Mouse (Mus musculus): ENCODE data around the gene Spag4. TPM values are rescaled to one million over a fixed set of nuclear protein-coding genes. Genes with fewer than 3 reads are reported as not detected.
"Not testable (repeated sequence)": the region's sequence is repeated elsewhere in the genome, so short reads cannot be mapped to it uniquely, and the experiment has no call there.

The Spag4 gene
- polyA plus RNA-seq, 1 experiment = 1.8 TPM

DNA sequence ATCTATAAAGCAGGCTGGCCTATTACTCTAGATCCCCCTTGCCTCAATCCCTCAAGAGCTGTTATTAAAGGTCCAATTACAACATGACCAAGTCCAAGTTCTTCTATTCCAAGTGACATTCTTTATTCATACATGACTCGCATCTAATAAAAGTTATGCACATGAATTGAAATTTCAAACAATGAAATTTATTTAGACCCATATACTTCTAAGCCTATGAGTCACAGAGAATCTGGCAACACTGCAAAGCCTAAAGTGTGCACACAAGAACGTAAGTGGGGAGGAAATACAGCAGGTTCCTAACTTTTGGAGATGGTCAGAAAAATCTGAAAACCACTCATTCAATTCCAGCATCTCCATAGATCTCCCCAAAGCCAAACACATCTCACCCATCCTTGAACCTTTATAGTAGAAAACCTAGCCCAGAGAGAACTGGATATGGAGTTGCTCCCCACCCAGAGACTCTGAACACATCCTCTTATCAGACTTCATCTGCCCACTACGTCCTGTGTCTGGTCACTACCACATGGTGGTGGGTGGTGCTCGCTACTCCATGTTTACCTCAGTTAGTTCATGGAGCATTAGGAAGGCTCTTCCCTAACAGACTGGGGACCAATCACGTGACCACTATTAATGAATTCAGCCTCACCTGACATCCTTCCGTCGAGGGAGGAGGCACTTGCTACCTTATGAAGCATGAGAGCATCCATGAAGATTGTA, 22.6 kb downstream of the Spag4 start:
- peaks cover 4% of the 10 kb centered on the region; the same call in 1 of the 2 replicates for H3K4me1 ChIP-seq (ENCODE audit: control insufficient read depth, insufficient read depth, low read length)
- H3K4me3 ChIP-seq (replicated peaks; ENCODE audit: extremely low read depth, low read depth, low read length) = no peak overlapping the region
- TF ChIP-seq CTCF (IDR thresholded peaks at IDR 0.05; ENCODE audit: insufficient read depth, low read length) (no peak), POLR2A (IDR thresholded peaks at IDR 0.05; ENCODE audit: borderline replicate concordance, extremely low read depth, low read depth, low read length) (no peak)
- 77% methylated on average over 7 of the region's 7 CpGs for WGBS
- no peak for DNase-seq

DNA sequence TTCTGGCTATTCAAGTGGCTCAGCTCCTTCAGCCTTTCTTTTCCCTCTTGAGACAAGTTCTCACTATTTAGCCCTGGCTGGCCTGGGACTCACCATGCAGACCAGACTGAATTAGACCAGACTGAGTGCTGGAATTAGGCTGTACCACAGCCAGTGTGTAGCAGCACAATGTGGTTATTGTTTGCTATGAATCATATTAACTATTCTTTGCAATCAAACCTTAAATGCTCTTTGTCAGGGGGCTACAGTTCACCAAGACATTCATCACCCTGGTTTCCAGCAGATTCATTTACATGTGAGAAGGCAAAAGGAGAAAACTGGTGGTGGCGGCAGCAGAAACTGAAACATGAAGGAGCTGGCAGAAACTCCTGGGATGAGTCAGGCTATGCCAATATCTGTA, 24.8 kb downstream of the Spag4 start:
- no peak overlapping the region for H3K4me3 ChIP-seq (replicated peaks; ENCODE audit: extremely low read depth, low read depth, low read length)
- DNase-seq = no peak
- peaks cover 4% of the 10 kb centered on the region; the same call in 1 of the 2 replicates for H3K4me1 ChIP-seq (ENCODE audit: control insufficient read depth, insufficient read depth, low read length)
- no peak for TF ChIP-seq CTCF (IDR thresholded peaks at IDR 0.05; ENCODE audit: insufficient read depth, low read length)
- TF ChIP-seq POLR2A (IDR thresholded peaks at IDR 0.05; ENCODE audit: borderline replicate concordance, extremely low read depth, low read depth, low read length) = no peak
- 82% methylated on average over 1 of the region's 1 CpGs for WGBS

DNA sequence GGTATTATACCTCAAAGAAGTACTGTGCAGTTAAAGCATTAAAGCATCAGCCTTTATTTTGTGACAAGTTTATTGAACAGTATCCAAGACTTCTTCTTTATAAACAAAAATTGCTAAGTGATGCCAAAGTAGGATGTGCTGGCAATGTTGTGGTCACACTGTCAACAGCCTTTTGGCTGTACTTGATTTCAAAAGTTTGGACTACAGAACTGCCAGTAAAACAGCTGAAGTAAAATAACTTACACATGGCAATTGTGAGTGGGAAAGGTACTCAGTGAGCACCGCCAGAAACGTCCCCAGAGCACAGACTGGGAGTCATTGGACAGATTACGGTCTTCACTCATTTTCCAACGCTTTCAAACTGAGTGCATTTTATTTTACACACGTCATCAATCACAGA, 27.0 kb downstream of the Spag4 start:
- DNase-seq = no peak
- H3K4me1 ChIP-seq (ENCODE audit: control insufficient read depth, insufficient read depth, low read length) = peaks cover 4% of the 10 kb centered on the region; the same call in 1 of the 2 replicates
- no peak overlapping the region for H3K4me3 ChIP-seq (replicated peaks; ENCODE audit: extremely low read depth, low read depth, low read length)
- WGBS = 56% methylated on average over 5 of the region's 5 CpGs
- TF ChIP-seq POLR2A (IDR thresholded peaks at IDR 0.05; ENCODE audit: borderline replicate concordance, extremely low read depth, low read depth, low read length) (no peak), CTCF (IDR thresholded peaks at IDR 0.05; ENCODE audit: insufficient read depth, low read length) (no peak)

DNA sequence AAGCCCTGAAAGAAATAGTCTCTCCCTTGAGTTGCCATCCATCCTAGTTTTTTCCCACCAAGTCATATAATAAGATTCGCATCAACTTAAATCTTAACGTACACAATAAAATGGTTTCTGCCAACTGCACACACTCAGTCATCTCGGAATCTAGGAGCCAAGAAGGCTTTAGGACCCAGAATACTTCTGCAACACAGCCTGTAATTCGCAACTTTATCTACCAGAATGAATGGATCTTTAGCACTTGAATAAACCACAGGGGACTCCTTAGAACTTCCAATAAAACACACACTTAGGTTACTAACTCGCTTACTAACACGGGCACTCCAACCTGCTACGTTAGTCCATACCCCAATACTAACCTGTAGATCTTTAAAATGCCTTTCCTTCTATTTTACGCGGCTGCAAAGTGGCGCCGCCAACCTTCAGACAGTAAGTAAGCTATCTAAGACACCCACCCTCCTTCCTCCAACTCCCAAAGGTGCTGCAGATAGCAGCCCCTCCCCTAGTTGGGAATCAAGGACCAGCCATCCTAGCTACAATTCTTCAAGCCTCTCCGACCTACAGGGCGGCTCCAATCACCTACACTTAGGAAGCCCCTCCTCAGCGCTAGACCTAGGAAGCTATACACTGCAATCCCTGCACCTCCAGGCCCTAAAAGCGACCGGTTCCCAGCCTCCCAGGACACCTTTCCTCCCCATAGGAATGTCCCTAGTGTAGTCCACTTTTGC, 45.8 kb downstream of the Spag4 start:
- peak; percentile 21 for DNase-seq
- Histone ChIP-seq H3K4me1 (ENCODE audit: control insufficient read depth, insufficient read depth, low read length) (peaks cover 6% of the 10 kb centered on the region), H3K4me3 (replicated peaks; ENCODE audit: extremely low read depth, low read depth, low read length) (peak overlapping the region; percentile 98)
- under 1% methylated on average over 16 of the region's 16 CpGs for WGBS
- no peak for TF ChIP-seq POLR2A (IDR thresholded peaks at IDR 0.05; ENCODE audit: borderline replicate concordance, extremely low read depth, low read depth, low read length)

DNA sequence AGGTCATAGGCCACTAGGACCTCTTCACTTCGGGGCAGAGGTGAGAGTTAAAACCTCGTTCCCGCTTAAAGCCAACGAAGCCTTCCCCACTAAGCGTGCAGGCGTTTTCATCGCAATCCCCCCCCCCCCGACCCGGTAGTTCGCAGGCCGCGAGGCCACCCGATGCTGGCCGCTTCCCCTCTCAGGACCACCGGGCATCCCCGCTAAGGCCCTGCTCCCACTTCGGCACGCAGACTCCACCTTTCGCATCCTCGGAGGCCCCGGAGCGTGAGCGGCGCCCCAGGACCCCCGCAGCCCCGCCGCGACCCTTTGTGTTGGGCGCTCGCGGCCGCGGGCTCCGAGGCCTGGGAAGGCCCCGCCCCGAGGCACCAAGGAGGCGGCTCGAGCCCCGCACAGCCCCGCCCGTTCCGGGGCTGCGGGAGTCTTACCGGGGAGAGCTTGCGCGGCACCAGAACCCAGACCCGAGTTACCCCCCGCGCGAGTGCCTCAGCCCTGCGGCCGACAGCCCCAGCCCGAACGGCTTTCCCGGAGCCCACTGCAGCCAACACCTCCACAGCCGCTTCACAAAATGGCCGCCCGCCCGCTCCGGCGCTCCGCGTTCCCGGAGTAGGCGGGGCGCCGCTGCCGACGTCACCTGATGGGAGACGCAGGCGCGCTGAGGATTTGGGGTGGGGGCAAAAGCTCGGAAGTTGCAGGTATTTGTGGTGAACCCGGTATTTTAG, 46.5 kb downstream of the Spag4 start, which contains the start of the genes Cpne1 and Rbm12:
TSS of gene Cpne1 (minus strand) at position 608 of the 722 bp plus-strand sequence.
TSS of gene Rbm12 (minus strand) at position 621 of the 722 bp plus-strand sequence.
- peak within 1 kb of the TSS; percentile 98 for H3K4me3 ChIP-seq (replicated peaks; ENCODE audit: extremely low read depth, low read depth, low read length)

DNA sequence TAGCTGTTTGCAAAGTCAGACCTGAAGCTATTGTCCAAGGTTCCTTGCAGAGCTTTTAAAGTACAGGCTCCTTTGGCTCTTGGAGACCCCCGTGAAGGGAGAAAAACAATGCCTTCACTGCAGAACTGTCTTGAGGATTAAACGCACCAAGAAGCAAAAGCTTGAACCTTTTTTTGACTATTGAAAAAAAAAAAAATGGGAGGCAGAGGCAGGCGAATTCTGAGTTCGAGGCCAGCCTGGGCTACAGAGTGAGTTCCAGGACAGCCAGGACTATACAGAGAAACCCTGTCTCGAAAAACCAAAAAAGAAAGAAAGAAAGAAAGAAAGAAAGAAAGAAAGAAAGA, 47.1 kb downstream of the Spag4 start:
- H3K4me1 ChIP-seq (ENCODE audit: control insufficient read depth, insufficient read depth, low read length); DNase-seq: not testable (repeated sequence)
- peak overlapping the region; percentile 98 for H3K4me3 ChIP-seq (replicated peaks; ENCODE audit: extremely low read depth, low read depth, low read length)
- WGBS = 18% methylated on average over 5 of the region's 5 CpGs

More for the DNA sequence above, 46.5 kb downstream of the Spag4 start, which contains the start of the genes Cpne1 and Rbm12:
- DNase-seq = peak; percentile 95
- peaks cover 6% of the 10 kb centered on the region for H3K4me1 ChIP-seq (ENCODE audit: control insufficient read depth, insufficient read depth, low read length)
- TF ChIP-seq POLR2A (IDR thresholded peaks at IDR 0.05; ENCODE audit: borderline replicate concordance, extremely low read depth, low read depth, low read length) = peak; percentile 76
- no peak for TF ChIP-seq CTCF (IDR thresholded peaks at IDR 0.05; ENCODE audit: insufficient read depth, low read length)
- WGBS = under 1% methylated on average over 70 of the region's 74 CpGs

DNA sequence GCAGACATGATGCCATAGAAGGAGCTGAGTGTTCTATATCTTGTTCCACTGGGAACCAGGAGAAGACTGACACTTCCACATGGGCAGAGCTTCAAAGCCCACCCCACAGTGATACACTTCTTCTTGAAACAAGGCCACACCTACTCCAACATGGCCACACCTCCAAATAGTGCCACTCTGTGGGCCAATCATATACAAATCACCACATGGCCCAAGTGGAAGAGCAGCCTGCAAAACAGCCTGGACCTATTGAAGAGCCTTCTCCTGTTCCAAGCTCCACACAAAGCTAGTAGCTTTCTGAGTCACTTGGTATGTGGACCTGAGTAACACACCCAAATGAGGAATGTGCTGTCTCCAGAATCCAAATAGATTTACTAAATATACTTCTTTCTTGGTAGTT, 54.6 kb downstream of the Spag4 start:
- TF ChIP-seq POLR2A (IDR thresholded peaks at IDR 0.05; ENCODE audit: borderline replicate concordance, extremely low read depth, low read depth, low read length) = no peak
- TF ChIP-seq CTCF (IDR thresholded peaks at IDR 0.05; ENCODE audit: insufficient read depth, low read length) = no peak
- H3K4me3 ChIP-seq (replicated peaks; ENCODE audit: extremely low read depth, low read depth, low read length) = no peak overlapping the region
- no peaks in the 10 kb centered on the region for H3K4me1 ChIP-seq (ENCODE audit: control insufficient read depth, insufficient read depth, low read length)
- no peak for DNase-seq

Other genes starting within 250 kb of the Spag4 start
- 57.4 and 65.1 TPM in 2 replicates for gene BC029722, start 245.7 kb upstream of the Spag4 start, polyA plus RNA-seq (2012; rRNA removed)
- 85.1 and 112 TPM in 2 replicates for gene Eif6, start 238.2 kb upstream of the Spag4 start, polyA plus RNA-seq (2012; rRNA removed)
- 0.03 and 2.1 TPM in 2 replicates for gene Fam83c, start 230.3 kb upstream of the Spag4 start, polyA plus RNA-seq (2012; rRNA removed)
- gene Uqcc1, start 134.9 kb upstream of the Spag4 start, polyA plus RNA-seq (2012; rRNA removed) = 13.5 and 24.0 TPM in 2 replicates
- gene Gm15557, start 124.4 kb upstream of the Spag4 start, polyA plus RNA-seq (2012; rRNA removed) = not detected in 2 replicates
- gene Gdf5, start 119.8 kb upstream of the Spag4 start, polyA plus RNA-seq (2012; rRNA removed) = 0.37 and 0.59 TPM in 2 replicates
- 7.1 and 9.1 TPM in 2 replicates for gene Cep250, start 108.7 kb upstream of the Spag4 start, polyA plus RNA-seq (2012; rRNA removed)
- 1.0 and 1.8 TPM in 2 replicates for gene 6430550D23Rik, start 57.2 kb upstream of the Spag4 start, polyA plus RNA-seq (2012; rRNA removed)
- gene Ergic3, start 57.1 kb upstream of the Spag4 start, polyA plus RNA-seq (2012; rRNA removed) = 227 and 260 TPM in 2 replicates
- 0.63 and 0.98 TPM in 2 replicates for gene Fer1l4, start 12.2 kb upstream of the Spag4 start, polyA plus RNA-seq (2012; rRNA removed)
- gene Cpne1, start 46.8 kb downstream of the Spag4 start, polyA plus RNA-seq (2012; rRNA removed) = 114 and 121 TPM in 2 replicates
- gene Rbm12, start 46.8 kb downstream of the Spag4 start, polyA plus RNA-seq (2012; rRNA removed) = 12.5 and 21.1 TPM in 2 replicates
- gene Gm28036, start 61.9 kb downstream of the Spag4 start, polyA plus RNA-seq (2012; rRNA removed) = 5.1 and 6.5 TPM in 2 replicates
- gene Romo1, start 78.9 kb downstream of the Spag4 start, polyA plus RNA-seq (2012; rRNA removed) = 203 and 218 TPM in 2 replicates
- gene Nfs1, start 79.0 kb downstream of the Spag4 start, polyA plus RNA-seq (2012; rRNA removed) = 40.6 and 42.8 TPM in 2 replicates
- gene Rbm39, start 115.1 kb downstream of the Spag4 start, polyA plus RNA-seq (2012; rRNA removed) = 65.2 and 81.0 TPM in 2 replicates
- 15.8 and 19.9 TPM in 2 replicates for gene Phf20, start 131.3 kb downstream of the Spag4 start, polyA plus RNA-seq (2012; rRNA removed)
- gene Cnbd2, start 247.1 kb downstream of the Spag4 start, polyA plus RNA-seq (2012; rRNA removed) = 0.96 and 1.2 TPM in 2 replicates
- 157 and 282 TPM in 2 replicates for gene Scand1, start 247.5 kb downstream of the Spag4 start, polyA plus RNA-seq (2012; rRNA removed)

All from lung, adult 2 months (tissue).